Mouse (Mus musculus) myocyte (in vitro differentiated cells): ENCODE data around the gene Cd81.

Experiments used
- MYOD1 ChIP-seq, 3 experiments: IDR thresholded peaks; one replicate each; pipeline ENCODE4 v1.6.1; 2011; ENCODE audit warnings: control low read depth in 2 of 3, low read depth in 2 of 3, mild to moderate bottlenecking in 2 of 3, moderate library complexity in 1 of 3; ENCODE audit not compliant: insufficient read length in 2 of 3, control insufficient read depth in 1 of 3
- MYOG ChIP-seq, 3 experiments: IDR thresholded peaks; one replicate each; pipeline ENCODE4 v1.6.1; 2011; ENCODE audit warnings: control low read depth in 2 of 3, low read depth in 2 of 3, mild to moderate bottlenecking in 2 of 3; ENCODE audit not compliant: insufficient read length in 2 of 3, control insufficient read depth in 1 of 3, insufficient read depth in 1 of 3
- POLR2A ChIP-seq: IDR thresholded peaks from one replicate; pipeline ENCODE4 v1.6.1; 2011; ENCODE audit warnings: low read depth, mild to moderate bottlenecking, control low read depth, moderate library complexity; ENCODE audit not compliant: insufficient read length
- POLR2AphosphoS2 ChIP-seq: IDR thresholded peaks from one replicate; pipeline ENCODE4 v1.6.1; 2011; ENCODE audit warnings: low read depth, control low read depth; ENCODE audit not compliant: insufficient read length

DNA sequence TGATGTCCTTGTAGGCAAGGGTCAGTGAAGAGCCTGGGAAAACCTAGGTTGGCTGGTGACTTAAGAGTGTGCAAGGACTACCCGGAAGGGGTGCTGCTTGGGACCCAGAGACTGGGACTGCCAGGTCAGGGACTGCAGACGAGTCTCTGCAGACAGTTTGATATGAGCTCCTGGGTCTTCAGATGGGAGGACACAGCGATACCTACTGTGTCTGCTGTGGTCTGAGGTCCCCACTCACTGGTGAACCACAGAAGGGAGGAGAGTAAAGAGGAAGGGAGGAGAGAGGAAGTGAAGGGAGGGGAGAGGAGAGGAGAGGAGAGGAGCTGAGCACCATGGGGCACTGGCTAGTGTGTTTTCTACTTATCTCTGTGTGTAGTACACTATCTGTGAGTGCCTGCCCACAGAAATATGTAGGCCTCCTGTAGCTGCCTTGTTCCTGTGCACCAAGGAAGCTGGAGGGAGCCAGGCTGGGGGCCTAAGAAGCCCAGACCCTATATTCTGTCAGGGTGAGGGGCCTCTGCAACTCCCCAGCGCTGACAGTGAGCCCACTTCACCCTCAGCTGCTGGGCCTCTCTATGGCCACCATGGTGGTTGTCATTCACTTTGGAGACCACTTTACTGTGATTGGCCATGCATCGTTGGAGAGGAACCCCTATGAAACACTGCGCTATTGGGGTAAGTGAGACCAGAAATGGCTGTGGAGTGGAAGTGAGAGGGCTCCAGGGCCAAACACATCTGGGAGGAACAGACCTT is 47.0 kb upstream of the Cd81 start:
- TF ChIP-seq POLR2A, result no peak
- no peak for TF ChIP-seq POLR2AphosphoS2
- TF ChIP-seq MYOD1 (IDR thresholded peaks at IDR 0.05; ENCODE audit: control insufficient read depth in 1 of 3, insufficient read length in 2 of 3, low read depth in 2 of 3), result no peak
- no peak for TF ChIP-seq MYOG (IDR thresholded peaks at IDR 0.05; ENCODE audit: control insufficient read depth in 1 of 3, insufficient read depth in 1 of 3, insufficient read length in 2 of 3, low read depth in 2 of 3)
